Mouse (Mus musculus) gastrocnemius, postnatal 36 days (tissue): ENCODE results near the gene Rtn4ip1. TPM values are rescaled to one million over a fixed set of nuclear protein-coding genes. Genes with fewer than 3 reads are reported as not detected.
A peak's percentile ranks its signal among the peaks of the same experiment; 100 is the strongest.
"Not testable (repeated sequence)": the region's sequence is repeated elsewhere in the genome, so short reads cannot be mapped to it uniquely, and the experiment has no call there.

Source experiments
- DNase-seq, 2 experiments: peaks; one replicate each; pipeline ENCODE4 v3.0.0; 2022
- intact Hi-C: fragments of 180-260 bp; cut with DNase I; formaldehyde crosslinking; loops from one replicate; pipeline ENCODE4 v1.15.1; 2025
- total RNA-seq, 2 experiments: library from RNA; stranded (reverse); gene quantifications; 2 replicates each; pipeline ENCODE4 v1.2.3; 2021

The Rtn4ip1 gene
- total RNA-seq, 2 experiments from 2014 or later, result 22.0 to 22.8 TPM

GRCm38 (mm10) chr10:43925776-43926175 is 24.2 kb downstream of the Rtn4ip1 start:
- intact Hi-C loops, result not testable (repeated sequence)

GRCm38 (mm10) chr10:43927736-43928135 is 26.1 kb downstream of the Rtn4ip1 start:
- no peak for DNase-seq

More at GRCm38 (mm10) chr10:43925776-43926175, 24.2 kb downstream of the Rtn4ip1 start:
- not testable (repeated sequence) for DNase-seq

GRCm38 (mm10) chr10:43928596-43928995 is 27.0 kb downstream of the Rtn4ip1 start:
- no peak for DNase-seq
- intact Hi-C loops, result no loop called here

More at GRCm38 (mm10) chr10:43927736-43928135, 26.1 kb downstream of the Rtn4ip1 start:
- intact Hi-C loops, result no loop called here

GRCm38 (mm10) chr10:43939136-43939662 is 37.6 kb downstream of the Rtn4ip1 start:
- intact Hi-C loops, result no loop called here
- DNase-seq, result no peak

- DNase-seq, result no peak
- intact Hi-C loops, result no loop called here
Measured at GRCm38 (mm10) chr10:43943736-43944135, 42.1 kb downstream of the Rtn4ip1 start.

- no peak for DNase-seq
- intact Hi-C loops, result no loop called here
Measured at GRCm38 (mm10) chr10:43945435-43945834, 43.8 kb downstream of the Rtn4ip1 start.

- peak in 1 of 2 experiments; percentile 18 for DNase-seq
- intact Hi-C loops, result loop anchor here (1.0 to 5.0 kb wide), 4 partner anchors 117 to 223 kb away; partner anchors contain the start of gene Crybg1
Measured at GRCm38 (mm10) chr10:43953942-43954341, 52.3 kb downstream of the Rtn4ip1 start.

- no peak for DNase-seq
- intact Hi-C loops, result no loop called here
Measured at GRCm38 (mm10) chr10:43964943-43965342, 63.3 kb downstream of the Rtn4ip1 start.

GRCm38 (mm10) chr10:43973244-43973643 is 71.6 kb downstream of the Rtn4ip1 start:
- intact Hi-C loops, result no loop called here
- DNase-seq, result no peak

- intact Hi-C loops, result no loop called here
- DNase-seq, result no peak
Measured at GRCm38 (mm10) chr10:43977353-43977752, 75.7 kb downstream of the Rtn4ip1 start.

- no peak for DNase-seq
- intact Hi-C loops, result no loop called here
Measured at GRCm38 (mm10) chr10:43980080-43980479, 78.5 kb downstream of the Rtn4ip1 start.

GRCm38 (mm10) chr10:43980742-43981141 is 79.1 kb downstream of the Rtn4ip1 start:
- intact Hi-C loops, result not testable (repeated sequence)

GRCm38 (mm10) chr10:43982470-43982869 is 80.9 kb downstream of the Rtn4ip1 start:
- no peak for DNase-seq
- intact Hi-C loops, result no loop called here

More at GRCm38 (mm10) chr10:43980742-43981141, 79.1 kb downstream of the Rtn4ip1 start:
- DNase-seq, result not testable (repeated sequence)

GRCm38 (mm10) chr10:43983241-43983640 is 81.6 kb downstream of the Rtn4ip1 start:
- DNase-seq, result no peak
- intact Hi-C loops, result no loop called here

- intact Hi-C loops, result no loop called here
- DNase-seq, result no peak
Measured at GRCm38 (mm10) chr10:43983866-43984265, 82.3 kb downstream of the Rtn4ip1 start.

GRCm38 (mm10) chr10:43991268-43991667 is 89.7 kb downstream of the Rtn4ip1 start:
- intact Hi-C loops, result no loop called here
- no peak for DNase-seq

GRCm38 (mm10) chr10:43992506-43992905 is 90.9 kb downstream of the Rtn4ip1 start:
- no peak for DNase-seq
- intact Hi-C loops, result no loop called here

GRCm38 (mm10) chr10:43993198-43993597 is 91.6 kb downstream of the Rtn4ip1 start:
- intact Hi-C loops, result no loop called here
- DNase-seq, result no peak

GRCm38 (mm10) chr10:43995858-43996650 is 94.4 kb downstream of the Rtn4ip1 start:
- no peak for DNase-seq
- intact Hi-C loops, result no loop called here

- no peak for DNase-seq
- intact Hi-C loops, result no loop called here
Measured at GRCm38 (mm10) chr10:43997276-43997675, 95.7 kb downstream of the Rtn4ip1 start.

- DNase-seq, result no peak
- intact Hi-C loops, result no loop called here
Measured at GRCm38 (mm10) chr10:43998023-43998422, 96.4 kb downstream of the Rtn4ip1 start.
